Mouse (Mus musculus) olfactory bulb, adult 2 months (tissue): ENCODE data around the gene Sh3rf1.

Experiments
- CTCF ChIP-seq: fragments of 200-500 bp; IDR thresholded peaks from 2 replicates; pipeline ENCODE4 v1.5.1; 2012; ENCODE audit warnings: low read depth, mild to moderate bottlenecking, low read length, moderate library complexity; ENCODE audit not compliant: insufficient read depth
- POLR2A ChIP-seq: fragments of 200-500 bp; IDR thresholded peaks from 2 replicates; pipeline ENCODE4 v1.6.1; 2012; ENCODE audit warnings: mild to moderate bottlenecking, low read depth, low read length, moderate library complexity; ENCODE audit not compliant: insufficient read depth

DNA sequence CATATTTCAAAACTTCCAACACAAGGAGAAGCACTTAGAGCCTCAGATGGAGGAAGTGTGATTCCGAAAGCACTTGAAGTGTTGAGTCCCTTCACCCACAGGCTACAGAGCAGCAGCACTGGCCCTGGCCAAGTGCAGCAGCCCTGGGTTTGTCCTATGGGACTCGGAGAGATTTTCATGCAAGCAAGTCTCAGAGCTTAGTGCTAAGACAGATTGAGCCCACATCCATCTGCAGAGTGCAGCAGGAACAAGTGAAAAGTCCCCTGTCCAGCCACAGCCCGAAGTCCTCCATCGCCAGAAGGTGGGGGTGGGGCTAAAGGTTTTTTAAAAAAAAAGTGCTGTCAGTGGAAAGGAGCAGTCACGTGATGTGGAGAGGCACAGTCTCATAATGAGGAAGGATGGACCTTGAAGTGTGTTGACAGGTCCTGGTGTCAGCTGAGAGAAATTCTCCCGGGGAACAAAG, 163.9 kb downstream of the Sh3rf1 start:
- no peak for TF ChIP-seq CTCF
- TF ChIP-seq POLR2A: no peak
